Mouse (Mus musculus): ENCODE measurements at regions not wholly inside any gene's neighbourhood (a gene's known extent, or its start where the extent isn't known, plus 50 kb on each side); places are given as distances from the start of the nearest gene placed in this dataset.
A peak's percentile ranks its signal among the peaks of the same experiment; 100 is the strongest.

DNA sequence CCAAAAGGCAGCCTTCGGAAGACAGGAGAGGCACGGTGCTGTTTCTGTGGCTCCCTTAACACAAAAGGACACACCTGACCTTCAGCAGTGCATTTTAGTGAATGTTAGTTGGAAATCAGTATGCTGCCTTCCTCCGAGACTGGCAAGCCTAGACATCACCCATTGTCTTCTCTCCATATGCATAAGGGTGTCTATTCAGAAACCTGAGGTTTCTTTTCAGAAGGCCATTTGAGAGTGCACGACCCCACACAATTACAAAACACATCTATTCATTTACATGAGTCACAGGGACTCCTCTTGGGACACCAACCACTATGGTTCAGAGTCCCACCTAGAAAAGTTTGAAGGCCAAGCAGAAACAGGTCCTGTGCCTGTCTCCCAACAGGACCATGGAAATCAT lies 161.8 kb upstream of the Spats2l start:
- Histone ChIP-seq H3K9me3 (replicated peaks) (no peaks in the 10 kb centered on the region), H3K4me2 (no peak overlapping the region), H3K4me3 (no peak overlapping the region), H3K4me1 (peaks cover 35% of the 10 kb centered on the region), H3K36me3 (ENCODE audit: poor library complexity, severe bottlenecking) (no peaks in the 10 kb centered on the region), H3K27me3 (peaks cover 46% of the 10 kb centered on the region), H3K27ac (peak overlapping the region; percentile 41; the same call in 1 of the 2 replicates), H3K9ac (no peak overlapping the region)
- 50% methylated on average over 4 of the region's 4 CpGs for WGBS
- no peak for ATAC-seq

DNA sequence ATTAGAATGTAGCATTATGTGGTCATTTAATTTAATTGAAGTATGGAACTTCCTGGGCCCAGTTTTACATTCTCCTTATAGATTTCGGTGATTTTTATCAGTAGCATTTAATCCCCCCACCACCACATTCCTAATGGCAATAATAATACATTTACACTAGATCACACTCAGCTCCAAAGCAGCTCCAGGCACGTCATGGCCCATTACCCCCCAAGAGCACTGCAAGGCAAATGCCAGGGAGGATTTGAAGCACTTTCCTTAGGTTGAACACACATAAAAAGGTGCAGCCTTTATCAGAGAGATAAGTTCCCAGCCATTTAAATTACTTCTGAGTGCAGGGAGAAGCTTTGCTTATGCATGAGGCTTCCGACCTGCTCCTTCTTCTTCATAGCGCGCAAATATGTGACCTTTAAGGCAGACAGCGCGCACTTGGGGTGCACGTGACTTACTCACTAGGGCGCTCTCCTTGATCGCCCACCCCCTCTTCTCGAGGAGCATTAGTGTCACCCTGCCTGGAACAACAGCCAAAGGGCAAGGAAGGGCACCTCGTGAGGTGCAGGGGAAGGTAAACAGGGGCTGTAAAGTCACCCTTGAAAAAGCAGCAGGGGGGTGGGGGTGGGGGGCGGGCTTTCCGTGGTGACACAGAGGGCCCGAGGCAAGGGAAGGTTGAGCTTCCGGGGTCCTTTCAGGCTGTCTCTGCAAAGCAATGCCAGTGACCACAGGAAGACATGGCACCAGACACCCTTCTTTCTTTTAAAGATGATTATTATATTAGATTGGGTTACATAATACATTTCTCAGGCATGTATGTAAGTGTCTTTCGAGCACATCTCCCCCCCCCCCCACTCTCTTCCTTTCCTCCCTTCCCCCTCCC lies 160.8 kb upstream of the Spats2l start:
- Histone ChIP-seq H3K9me3 (replicated peaks) (no peaks in the 10 kb centered on the region), H3K9ac (no peak overlapping the region), H3K4me2 (peak overlapping the region; percentile 39), H3K4me1 (peaks cover 29% of the 10 kb centered on the region), H3K27me3 (peaks cover 46% of the 10 kb centered on the region), H3K27ac (peak overlapping the region; percentile 59), H3K4me3 (no peak overlapping the region), H3K36me3 (ENCODE audit: poor library complexity, severe bottlenecking) (no peaks in the 10 kb centered on the region)
- peak; percentile 50; the same call in 1 of the 2 replicates for ATAC-seq
- WGBS = 21% methylated on average over 17 of the region's 17 CpGs

DNA sequence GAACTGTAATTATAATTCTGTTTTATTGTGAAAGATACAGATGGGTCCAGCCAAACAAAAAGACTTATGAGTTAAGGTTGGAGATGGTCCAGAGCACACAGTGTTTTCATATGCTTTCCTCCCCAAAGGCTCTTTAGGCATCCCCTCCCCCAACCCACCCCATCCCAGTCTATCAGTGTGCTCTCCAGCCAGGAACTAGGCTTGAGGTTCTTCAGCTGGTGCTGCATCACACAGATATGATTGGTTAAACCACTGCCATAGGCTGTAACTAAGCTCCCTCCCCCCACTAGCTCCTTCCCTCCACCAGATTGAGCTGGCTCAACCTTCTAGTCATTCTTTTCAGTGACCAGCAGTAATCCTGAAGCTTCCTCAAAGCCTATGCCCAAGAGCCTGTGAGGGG lies 158.8 kb upstream of the Spats2l start:
- no peak for ATAC-seq

DNA sequence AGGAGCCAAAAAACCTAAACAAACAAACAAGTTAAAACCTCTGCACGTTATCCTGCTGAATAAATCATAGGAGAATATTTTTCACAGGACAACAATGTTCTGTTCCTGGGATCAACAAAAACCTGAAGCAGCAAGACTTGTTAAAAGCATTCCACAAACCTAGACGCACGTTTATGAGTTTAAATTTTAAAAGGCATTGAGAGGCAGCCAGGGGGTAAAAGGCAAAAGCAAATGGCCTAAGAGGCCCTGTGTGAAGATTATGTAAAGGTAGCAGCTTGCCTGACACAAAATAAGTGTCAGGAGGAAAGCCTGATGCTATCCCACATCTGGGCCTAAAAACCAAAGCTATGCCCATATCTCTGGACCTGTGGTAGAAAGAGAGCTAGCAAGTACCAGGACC lies 156.6 kb upstream of the Spats2l start:
- no peak overlapping the region for H3K4me2 ChIP-seq
- H3K4me1 ChIP-seq = peaks cover 12% of the 10 kb centered on the region
- H3K9me3 ChIP-seq (replicated peaks) = no peaks in the 10 kb centered on the region
- H3K27me3 ChIP-seq = peaks cover 16% of the 10 kb centered on the region
- no peak overlapping the region for H3K4me3 ChIP-seq
- H3K36me3 ChIP-seq (ENCODE audit: poor library complexity, severe bottlenecking) = no peaks in the 10 kb centered on the region
- no peak overlapping the region for H3K9ac ChIP-seq
- ATAC-seq = no peak
- no peak overlapping the region for H3K27ac ChIP-seq
- WGBS = 86% methylated on average over 3 of the region's 3 CpGs

More for the DNA sequence above, 158.8 kb upstream of the Spats2l start:
- H3K9ac ChIP-seq = no peak overlapping the region
- peaks cover 13% of the 10 kb centered on the region for H3K4me1 ChIP-seq
- H3K36me3 ChIP-seq (ENCODE audit: poor library complexity, severe bottlenecking) = no peaks in the 10 kb centered on the region
- H3K27me3 ChIP-seq = peaks cover 34% of the 10 kb centered on the region
- H3K4me2 ChIP-seq = no peak overlapping the region
- no peaks in the 10 kb centered on the region for H3K9me3 ChIP-seq (replicated peaks)
- no peak overlapping the region for H3K4me3 ChIP-seq
- H3K27ac ChIP-seq = no peak overlapping the region

DNA sequence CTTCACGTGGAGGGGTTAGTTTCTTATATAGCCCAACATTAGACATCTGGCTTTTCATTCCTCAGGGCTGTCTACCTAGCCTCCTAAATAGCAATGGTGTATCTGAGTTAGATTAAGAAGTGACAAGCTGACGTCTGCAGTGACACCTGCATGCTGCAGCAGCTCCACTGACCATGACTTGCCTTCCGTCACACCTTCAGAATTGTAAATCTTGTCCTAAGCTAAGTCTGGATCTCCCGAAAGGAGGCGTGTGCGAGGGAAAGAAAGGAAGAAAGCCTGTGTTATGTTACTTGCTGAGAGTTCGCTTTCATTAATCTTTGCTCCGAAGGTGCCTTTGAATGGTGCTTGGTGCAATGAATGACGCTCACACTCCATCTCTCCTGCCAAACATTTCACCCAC lies 151.4 kb upstream of the Spats2l start:
- Histone ChIP-seq H3K36me3 (ENCODE audit: poor library complexity, severe bottlenecking) (no peaks in the 10 kb centered on the region), H3K27me3 (no peaks in the 10 kb centered on the region), H3K9ac (no peak overlapping the region), H3K9me3 (replicated peaks) (no peaks in the 10 kb centered on the region), H3K27ac (no peak overlapping the region), H3K4me1 (no peaks in the 10 kb centered on the region), H3K4me3 (no peak overlapping the region), H3K4me2 (no peak overlapping the region)
- WGBS = 84% methylated on average over 9 of the region's 9 CpGs
- no peak for ATAC-seq

DNA sequence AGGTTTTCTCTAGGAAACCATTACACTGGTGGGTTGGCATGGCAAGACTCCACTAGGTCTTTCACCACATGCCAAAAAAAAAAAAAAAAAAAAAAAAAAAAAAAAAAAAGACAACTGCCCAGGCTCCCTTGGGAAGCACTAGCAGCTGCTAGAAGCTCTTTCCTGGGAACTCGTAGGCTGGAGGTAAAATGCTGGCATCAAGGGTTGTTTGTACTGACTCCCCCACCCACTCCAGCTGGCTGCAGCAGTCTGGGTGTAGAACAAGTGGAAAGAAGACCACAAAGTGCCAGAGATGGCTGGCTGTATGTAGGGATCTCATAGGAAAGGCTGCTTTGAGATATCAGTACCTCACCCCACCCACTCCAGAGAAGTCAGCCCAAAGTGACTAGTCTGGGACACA lies 140.0 kb upstream of the Spats2l start:
- no peaks in the 10 kb centered on the region for H3K4me1 ChIP-seq
- H3K9ac ChIP-seq = no peak overlapping the region
- H3K36me3 ChIP-seq (ENCODE audit: poor library complexity, severe bottlenecking) = no peaks in the 10 kb centered on the region
- no peak for ATAC-seq
- H3K4me3 ChIP-seq = no peak overlapping the region
- WGBS = 50% methylated on average over 1 of the region's 1 CpGs
- H3K9me3 ChIP-seq (replicated peaks) = no peaks in the 10 kb centered on the region
- H3K27ac ChIP-seq = no peak overlapping the region
- no peaks in the 10 kb centered on the region for H3K27me3 ChIP-seq
- H3K4me2 ChIP-seq = no peak overlapping the region

DNA sequence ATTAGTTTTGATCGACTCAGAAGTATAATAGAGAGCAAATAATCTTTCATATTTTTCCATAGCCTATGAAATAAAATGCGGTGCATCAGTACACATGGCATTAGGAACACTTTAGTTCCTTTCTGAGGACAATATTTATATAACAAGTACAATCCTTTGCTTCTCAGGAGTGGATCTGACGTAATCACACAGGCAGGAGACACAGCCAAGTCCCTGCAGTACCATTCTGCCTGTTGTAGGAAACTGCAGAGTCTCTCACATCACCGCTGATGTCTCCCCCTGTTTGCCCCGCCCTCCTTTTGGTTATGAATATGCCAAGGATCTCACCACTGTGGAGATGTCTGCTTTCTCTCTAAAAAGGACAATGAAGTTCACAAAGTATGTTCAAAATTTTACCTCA lies 131.8 kb upstream of the Spats2l start:
- Histone ChIP-seq H3K4me2 (no peak overlapping the region), H3K4me1 (no peaks in the 10 kb centered on the region), H3K9me3 (replicated peaks) (no peaks in the 10 kb centered on the region), H3K9ac (no peak overlapping the region), H3K4me3 (no peak overlapping the region), H3K27me3 (no peaks in the 10 kb centered on the region), H3K27ac (no peak overlapping the region), H3K36me3 (ENCODE audit: poor library complexity, severe bottlenecking) (no peaks in the 10 kb centered on the region)
- WGBS = 92% methylated on average over 5 of the region's 5 CpGs
- no peak for ATAC-seq

DNA sequence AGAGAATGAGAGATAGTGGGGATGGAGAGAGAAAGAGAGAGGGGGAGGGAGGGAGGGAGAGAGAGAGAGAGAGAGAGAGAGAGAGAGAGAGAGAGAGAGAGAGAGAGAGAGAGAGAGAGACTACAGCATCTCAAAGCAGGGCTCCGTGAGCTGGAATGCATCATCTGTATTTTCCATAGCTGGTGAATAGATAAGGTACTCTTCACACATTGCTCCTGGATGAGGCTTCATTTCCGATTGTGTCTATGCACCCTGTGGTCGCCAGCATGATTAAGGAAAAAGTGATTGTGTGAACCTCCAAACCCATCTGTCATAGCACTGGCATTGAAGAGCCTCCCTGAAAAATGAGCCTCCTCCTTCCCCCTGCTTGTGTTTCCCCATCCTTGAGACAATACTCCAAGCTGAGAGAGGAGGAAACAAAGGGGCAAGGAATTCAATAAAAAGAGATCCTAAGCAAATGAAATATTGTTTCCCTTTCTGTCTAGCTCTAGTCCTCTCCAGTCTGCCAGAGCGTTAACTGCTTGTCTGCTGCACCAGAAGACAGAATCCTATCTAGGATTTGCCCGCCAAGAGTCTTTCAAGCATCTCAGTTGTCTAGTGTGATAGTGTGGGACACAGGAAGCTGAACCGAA lies 130.4 kb upstream of the Spats2l start:
- Histone ChIP-seq H3K9ac (no peak overlapping the region), H3K27me3 (no peaks in the 10 kb centered on the region), H3K4me1 (no peaks in the 10 kb centered on the region), H3K4me3 (no peak overlapping the region), H3K4me2 (no peak overlapping the region), H3K9me3 (replicated peaks) (no peaks in the 10 kb centered on the region), H3K36me3 (ENCODE audit: poor library complexity, severe bottlenecking) (no peaks in the 10 kb centered on the region), H3K27ac (peak overlapping the region; percentile 45; the same call in 1 of the 2 replicates)
- ATAC-seq = peak; percentile 36; the same call in 1 of the 2 replicates
- WGBS = 55% methylated on average over 6 of the region's 6 CpGs

DNA sequence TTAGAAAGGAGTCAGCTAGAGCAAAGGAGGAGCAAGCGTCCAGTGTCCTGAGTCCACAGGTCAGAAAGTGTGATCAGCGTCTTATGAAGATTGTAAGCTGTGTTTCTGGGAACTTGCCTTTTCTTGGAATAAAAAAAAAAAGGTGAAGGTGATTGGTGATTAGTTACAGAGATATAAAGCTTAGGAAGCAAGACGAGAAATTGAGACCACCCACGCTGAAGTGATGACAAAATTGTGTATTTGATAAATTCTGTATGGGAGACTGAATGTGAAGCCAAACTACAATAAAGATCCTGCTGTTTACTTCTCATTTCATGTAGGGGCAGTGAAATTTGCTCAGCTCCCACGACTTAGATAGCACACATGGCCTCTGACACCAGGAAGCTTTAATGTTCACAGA lies 109.0 kb upstream of the Spats2l start:
- ATAC-seq = no peak
- WGBS = 71% methylated on average over 5 of the region's 5 CpGs
- no peak overlapping the region for H3K27ac ChIP-seq
- no peak overlapping the region for H3K4me3 ChIP-seq
- H3K9ac ChIP-seq = no peak overlapping the region
- no peaks in the 10 kb centered on the region for H3K9me3 ChIP-seq (replicated peaks)
- no peaks in the 10 kb centered on the region for H3K36me3 ChIP-seq (ENCODE audit: poor library complexity, severe bottlenecking)
- H3K27me3 ChIP-seq = no peaks in the 10 kb centered on the region
- peaks cover 5% of the 10 kb centered on the region; the same call in 1 of the 2 replicates for H3K4me1 ChIP-seq
- no peak overlapping the region for H3K4me2 ChIP-seq

DNA sequence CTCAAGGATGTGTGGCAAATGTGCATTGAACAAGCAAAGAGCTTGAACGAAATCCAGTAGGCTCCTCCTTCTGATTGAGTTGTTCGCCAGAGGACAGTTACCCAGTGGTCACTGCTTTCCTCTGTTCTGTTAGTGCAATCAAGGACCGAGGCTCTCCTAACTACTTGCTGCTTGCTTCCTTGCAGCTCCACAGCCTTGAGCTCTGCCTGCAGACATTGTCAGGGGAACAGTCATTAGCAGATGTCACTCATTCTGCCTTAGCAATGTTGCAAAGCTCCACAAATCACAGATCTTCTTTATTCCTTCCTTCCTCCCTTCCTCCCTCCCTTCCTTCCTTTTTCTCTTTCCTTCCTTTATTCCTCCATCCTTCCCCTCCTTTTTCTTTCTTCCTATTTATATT lies 108.2 kb upstream of the Spats2l start:
- Histone ChIP-seq H3K36me3 (ENCODE audit: poor library complexity, severe bottlenecking) (no peaks in the 10 kb centered on the region), H3K9ac (no peak overlapping the region)

DNA sequence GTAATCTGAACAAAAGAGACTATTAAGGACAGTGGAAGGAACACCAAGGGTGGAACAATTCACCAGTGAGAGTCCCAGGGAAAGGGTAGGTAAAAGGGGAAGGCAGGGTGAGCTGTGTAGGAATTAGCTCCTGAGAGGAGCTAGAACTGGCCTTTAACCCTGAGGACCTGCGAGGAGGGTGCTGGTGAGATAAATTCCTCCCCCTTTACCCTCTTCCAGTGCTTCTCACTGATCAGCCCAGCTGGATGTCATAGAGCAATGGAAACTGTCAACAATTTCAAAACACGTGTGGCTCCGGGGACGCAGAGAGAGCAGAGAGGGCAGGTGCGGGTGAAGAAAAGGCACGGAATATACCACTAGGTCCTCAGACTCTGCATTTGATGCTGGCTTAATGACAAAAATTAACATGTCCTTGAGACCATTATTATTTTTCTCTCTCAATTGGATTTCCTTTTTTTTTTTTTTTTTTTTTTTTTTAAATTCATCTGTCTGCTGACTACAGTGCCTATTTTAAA lies 107.7 kb upstream of the Spats2l start:
- Histone ChIP-seq H3K4me2 (no peak overlapping the region), H3K27me3 (no peaks in the 10 kb centered on the region), H3K36me3 (ENCODE audit: poor library complexity, severe bottlenecking) (no peaks in the 10 kb centered on the region), H3K27ac (peak overlapping the region; percentile 37), H3K9me3 (replicated peaks) (no peaks in the 10 kb centered on the region), H3K4me3 (no peak overlapping the region), H3K9ac (no peak overlapping the region), H3K4me1 (peaks cover 5% of the 10 kb centered on the region; the same call in 1 of the 2 replicates)
- WGBS = 65% methylated on average over 6 of the region's 6 CpGs
- peak; percentile 73 for ATAC-seq

More for the DNA sequence above, 108.2 kb upstream of the Spats2l start:
- Histone ChIP-seq H3K4me3 (no peak overlapping the region), H3K27ac (peak overlapping the region; percentile 37), H3K9me3 (replicated peaks) (no peaks in the 10 kb centered on the region), H3K27me3 (no peaks in the 10 kb centered on the region), H3K4me2 (no peak overlapping the region), H3K4me1 (peaks cover 5% of the 10 kb centered on the region; the same call in 1 of the 2 replicates)
- ATAC-seq = no peak
- WGBS = 66% methylated on average over 3 of the region's 3 CpGs

DNA sequence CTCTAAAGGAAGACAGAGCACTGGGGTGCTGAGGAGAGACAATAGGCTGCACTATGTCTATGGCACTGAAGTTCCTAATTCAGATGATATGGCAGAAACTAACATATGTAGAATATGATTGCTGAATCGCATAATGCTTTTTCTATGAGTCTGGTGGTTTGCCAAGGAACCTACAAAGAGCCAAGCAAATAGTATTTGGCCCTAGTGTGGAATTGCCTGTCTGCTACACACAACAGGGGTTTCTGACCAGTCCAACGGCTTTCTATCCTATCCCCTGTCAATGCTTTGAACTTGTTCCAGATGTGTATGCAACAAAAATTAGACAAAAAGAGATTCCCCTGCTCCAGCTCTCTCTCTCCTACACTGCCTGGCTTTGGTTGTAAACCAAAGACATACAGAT lies 100.5 kb upstream of the Spats2l start:
- H3K27me3 ChIP-seq = no peaks in the 10 kb centered on the region
- H3K9ac ChIP-seq = no peak overlapping the region
- H3K36me3 ChIP-seq (ENCODE audit: poor library complexity, severe bottlenecking) = no peaks in the 10 kb centered on the region
- H3K9me3 ChIP-seq (replicated peaks) = no peaks in the 10 kb centered on the region
- peak overlapping the region; percentile 60 for H3K27ac ChIP-seq
- no peak; the same call in 1 of the 2 replicates for ATAC-seq
- H3K4me3 ChIP-seq = no peak overlapping the region
- 61% methylated on average over 2 of the region's 2 CpGs for WGBS
- peaks cover 13% of the 10 kb centered on the region for H3K4me1 ChIP-seq
- no peak overlapping the region for H3K4me2 ChIP-seq
